Mouse (Mus musculus) heart, embryonic 11.5 days (tissue): Measurements from ENCODE around the gene Tmem168. TPM values are rescaled to one million over a fixed set of nuclear protein-coding genes. Genes with fewer than 3 reads are reported as not detected.
A peak's percentile ranks its signal among the peaks of the same experiment; 100 is the strongest.

ENCODE experiments used
- ATAC-seq: fragments of 200-750 bp; cut with Nextera tagmentation; replicated peaks from 2 replicates; pipeline ENCODE4 v1.8.0; 2017; ENCODE audit warnings: moderate library complexity; ENCODE audit not compliant: insufficient number of reproducible peaks, low FRiP score, low TSS enrichment
- H3K27ac ChIP-seq: fragments of 300-500 bp; sonication (generic); 2 replicates; pipeline ENCODE4 v1.5.1; 2014; ENCODE audit warnings: mild to moderate bottlenecking, low read depth, low read length
- H3K27me3 ChIP-seq: fragments of 300-500 bp; sonication (generic); 2 replicates; pipeline ENCODE4 v1.6.1; 2014; ENCODE audit warnings: mild to moderate bottlenecking, low read length, mixed read lengths; ENCODE audit not compliant: control insufficient read depth, insufficient read depth
- H3K36me3 ChIP-seq: fragments of 300-500 bp; sonication (generic); 2 replicates; pipeline ENCODE4 v1.6.1; 2014; ENCODE audit warnings: mild to moderate bottlenecking, low read length, moderate library complexity, mixed read lengths; ENCODE audit not compliant: control insufficient read depth, insufficient read depth
- H3K4me1 ChIP-seq: fragments of 300-500 bp; sonication (generic); 2 replicates; pipeline ENCODE4 v1.6.1; 2014; ENCODE audit warnings: low read length; ENCODE audit not compliant: control insufficient read depth, insufficient read depth
- H3K4me2 ChIP-seq: fragments of 300-500 bp; sonication (generic); 2 replicates; pipeline ENCODE4 v1.6.1; 2014; ENCODE audit warnings: mild to moderate bottlenecking, moderate library complexity
- H3K4me3 ChIP-seq: fragments of 300-500 bp; sonication (generic); 2 replicates; pipeline ENCODE4 v1.5.1; 2014; ENCODE audit warnings: low read depth, low read length
- H3K9ac ChIP-seq: fragments of 300-500 bp; sonication (generic); 2 replicates; pipeline ENCODE4 v1.6.1; 2014; ENCODE audit warnings: mild to moderate bottlenecking, low read depth, low read length, moderate library complexity
- H3K9me3 ChIP-seq: fragments of 300-500 bp; sonication (generic); replicated peaks from 2 replicates; pipeline ENCODE4 v1.6.1; 2016; ENCODE audit warnings: low read length; ENCODE audit not compliant: control insufficient read depth
- WGBS: fragments of 180-500 bp; shearing (Covaris S2); extraction: QIAGEN DNeasy Blood & Tissue Kit; methylation state at CpG from one replicate; pipeline ENCODE4 v1.1.7; 2014; ENCODE audit not compliant: insufficient replicate concordance; 5-methylcytosine and 5-hydroxymethylcytosine counted together
- polyA plus RNA-seq: library from polyadenylated mRNA; unstranded; fragments of >200 nt; fragmentation: Nextera tagmentation; extraction: Ambion mirVana; gene quantifications from 2 replicates; pipeline ENCODE4 v1.2.1, GENCODE M21; 2014

Gene Tmem168
- polyA plus RNA-seq: 28.0 and 38.1 TPM in 2 replicates

DNA sequence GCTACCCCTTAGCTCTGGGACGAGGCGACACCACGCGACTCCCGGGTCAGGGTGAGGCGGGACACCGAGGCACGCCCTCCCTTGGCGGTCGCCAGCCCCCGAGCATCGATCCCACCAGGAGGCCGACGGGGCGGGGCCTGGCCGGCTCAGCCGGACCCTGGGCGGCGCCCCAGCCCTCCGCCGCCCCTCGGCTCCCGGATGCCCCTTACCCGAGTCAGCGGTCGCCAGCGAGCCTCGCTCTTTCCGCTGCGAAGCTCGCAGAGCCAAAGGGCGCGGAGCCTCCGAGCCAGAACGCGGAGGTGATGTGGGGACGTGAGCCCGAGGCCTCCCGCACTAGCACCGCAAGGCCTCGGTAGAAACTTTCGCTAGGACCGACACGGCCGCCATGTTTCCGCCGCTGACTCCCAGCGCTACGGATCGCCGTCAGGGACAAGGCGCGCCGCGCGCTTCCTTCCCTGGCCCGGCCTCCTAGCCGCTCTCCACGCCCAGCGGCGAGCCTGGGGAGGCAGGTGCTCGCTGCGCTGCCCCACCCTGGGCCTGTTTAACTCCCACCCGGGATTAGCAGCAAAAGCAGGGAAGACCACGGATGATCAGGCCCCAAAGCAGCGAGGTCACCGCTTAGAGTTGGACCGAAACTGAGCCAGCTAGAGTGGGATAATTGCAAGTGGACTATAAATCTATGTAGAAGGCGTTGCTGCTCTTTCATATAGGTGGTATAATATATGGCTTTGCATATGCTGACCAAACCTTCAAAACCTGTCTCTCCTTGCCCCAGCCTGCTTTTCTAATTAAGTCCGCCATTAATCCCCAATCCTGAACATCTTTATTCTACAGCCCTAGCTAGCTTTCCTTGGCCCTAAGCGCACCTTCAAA, at the start of gene Tmem168:
Tmem168 (minus strand) TSS at position 480 of the 873 bp plus-strand sequence.
- peak; percentile 96 for ATAC-seq
- H3K9ac ChIP-seq: peak within 1 kb of the TSS; percentile 90
- H3K27ac ChIP-seq: peak within 1 kb of the TSS; percentile 91

DNA sequence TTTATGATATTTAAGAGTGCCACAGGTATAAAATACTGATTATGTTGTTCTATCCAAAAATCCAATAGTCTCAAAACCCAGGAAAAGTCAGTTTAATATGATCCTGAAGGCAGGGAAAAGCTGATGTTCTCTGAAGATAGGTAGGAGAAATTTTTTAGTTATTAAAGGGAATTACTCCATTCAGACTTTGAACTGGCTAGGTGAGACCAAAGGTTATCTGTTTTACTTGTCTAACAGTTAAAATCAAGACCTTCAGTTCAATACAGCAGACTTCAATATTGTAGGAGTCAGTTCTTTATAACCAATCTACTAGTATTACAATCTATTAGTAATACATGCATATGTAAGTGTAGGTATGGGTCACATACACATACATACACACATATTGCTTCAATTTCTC, 46.2 kb upstream of the Tmem168 start:
- H3K9ac ChIP-seq: no peak overlapping the region
- no peak for ATAC-seq
- H3K9me3 ChIP-seq: no peaks in the 10 kb centered on the region
- no peak overlapping the region for H3K27ac ChIP-seq
- no peak overlapping the region for H3K4me2 ChIP-seq
- H3K27me3 ChIP-seq: no peaks in the 10 kb centered on the region
- 0 out of 2 replicates have a peak, but pooled peaks cover 3% of the 10 kb centered on the region for H3K36me3 ChIP-seq
- no peak overlapping the region for H3K4me3 ChIP-seq
- H3K4me1 ChIP-seq: no peaks in the 10 kb centered on the region

More for the DNA sequence above, at the start of gene Tmem168:
- peaks cover 5% of the 10 kb centered on the region; the same call in 1 of the 2 replicates for H3K4me1 ChIP-seq
- H3K4me3 ChIP-seq: peak within 1 kb of the TSS; percentile 62
- H3K27me3 ChIP-seq: no peaks in the 10 kb centered on the region
- no peaks in the 10 kb centered on the region for H3K36me3 ChIP-seq
- peak within 1 kb of the TSS; percentile 71 for H3K4me2 ChIP-seq
- H3K9me3 ChIP-seq: no peaks in the 10 kb centered on the region
- 3% methylated on average over 66 of the region's 71 CpGs for WGBS

DNA sequence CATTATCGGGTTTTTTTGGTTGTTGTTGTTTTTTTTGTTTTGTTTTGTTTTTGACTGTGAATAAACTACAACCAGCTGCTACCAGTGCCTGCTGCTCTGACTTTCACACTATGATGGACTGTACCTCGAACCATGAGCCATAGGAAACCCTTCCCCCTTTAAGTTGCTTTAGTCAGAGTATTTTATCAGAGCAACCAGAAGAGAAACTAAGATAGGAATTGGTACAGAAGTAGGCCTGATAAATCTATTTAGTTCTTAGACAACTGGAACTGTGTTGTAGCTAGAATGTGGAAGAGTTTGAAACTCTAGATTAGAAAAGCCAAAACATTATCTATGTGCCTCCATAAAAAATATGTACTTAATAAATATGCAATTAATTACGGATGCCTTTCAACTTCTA, 44.4 kb upstream of the Tmem168 start:
- H3K9ac ChIP-seq: no peak overlapping the region
- H3K36me3 ChIP-seq: peaks cover 8% of the 10 kb centered on the region; the same call in 1 of the 2 replicates
- WGBS: 81% methylated on average over 3 of the region's 3 CpGs
- H3K4me1 ChIP-seq: no peaks in the 10 kb centered on the region
- no peak overlapping the region for H3K4me2 ChIP-seq
- no peak overlapping the region for H3K27ac ChIP-seq
- H3K9me3 ChIP-seq: no peaks in the 10 kb centered on the region
- no peak for ATAC-seq
- no peak overlapping the region for H3K4me3 ChIP-seq
- no peaks in the 10 kb centered on the region for H3K27me3 ChIP-seq

DNA sequence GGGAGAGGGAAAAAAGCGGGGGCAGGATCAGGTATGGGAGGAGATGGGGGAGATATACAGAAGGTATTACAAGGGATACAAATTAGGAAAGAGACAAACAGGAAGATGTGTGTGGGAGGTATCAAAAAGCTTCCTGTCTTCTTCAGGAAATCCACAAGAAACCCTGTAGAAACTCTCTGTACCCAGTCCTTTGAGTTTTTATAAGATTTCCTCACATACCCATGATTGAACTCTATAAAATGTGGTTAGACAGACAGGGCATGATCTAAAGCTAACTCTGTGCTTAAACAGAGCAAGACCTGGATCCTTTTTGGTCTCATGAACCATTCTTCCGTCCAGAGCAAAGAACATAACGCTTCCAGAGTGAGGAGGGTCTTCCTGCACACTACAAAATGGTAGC, 43.0 kb upstream of the Tmem168 start:
- Histone ChIP-seq H3K4me3 (no peak overlapping the region), H3K9me3 (no peaks in the 10 kb centered on the region), H3K9ac (no peak overlapping the region), H3K27ac (no peak overlapping the region), H3K4me1 (no peaks in the 10 kb centered on the region), H3K4me2 (no peak overlapping the region), H3K27me3 (no peaks in the 10 kb centered on the region), H3K36me3 (peaks cover 8% of the 10 kb centered on the region; the same call in 1 of the 2 replicates)
- ATAC-seq: no peak
- WGBS: 92% methylated on average over 3 of the region's 3 CpGs

DNA sequence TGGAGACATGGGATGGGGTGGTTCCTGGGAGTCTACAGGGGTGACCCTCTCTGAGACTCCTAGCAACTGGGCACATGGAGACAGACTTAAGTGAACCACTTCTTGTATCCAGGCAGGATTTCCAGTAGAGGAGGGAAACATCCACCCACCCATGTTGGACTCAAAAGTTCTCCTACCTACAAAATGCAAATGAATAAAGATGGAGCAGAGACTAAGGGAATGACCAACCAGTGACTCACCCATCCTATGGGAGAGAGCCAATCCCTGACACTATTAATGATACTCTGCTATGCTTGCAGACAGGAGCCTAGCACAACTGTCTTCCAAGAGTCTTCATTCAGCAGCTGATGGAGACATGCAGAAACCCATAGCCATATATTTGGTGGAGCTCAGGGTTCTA, 40.4 kb upstream of the Tmem168 start:
- no peak overlapping the region for H3K9ac ChIP-seq
- H3K9me3 ChIP-seq: no peaks in the 10 kb centered on the region
- H3K4me1 ChIP-seq: no peaks in the 10 kb centered on the region
- H3K27me3 ChIP-seq: no peaks in the 10 kb centered on the region
- peaks cover 8% of the 10 kb centered on the region; the same call in 1 of the 2 replicates for H3K36me3 ChIP-seq
- H3K27ac ChIP-seq: no peak overlapping the region
- H3K4me2 ChIP-seq: no peak overlapping the region
- H3K4me3 ChIP-seq: no peak overlapping the region
- ATAC-seq: no peak

DNA sequence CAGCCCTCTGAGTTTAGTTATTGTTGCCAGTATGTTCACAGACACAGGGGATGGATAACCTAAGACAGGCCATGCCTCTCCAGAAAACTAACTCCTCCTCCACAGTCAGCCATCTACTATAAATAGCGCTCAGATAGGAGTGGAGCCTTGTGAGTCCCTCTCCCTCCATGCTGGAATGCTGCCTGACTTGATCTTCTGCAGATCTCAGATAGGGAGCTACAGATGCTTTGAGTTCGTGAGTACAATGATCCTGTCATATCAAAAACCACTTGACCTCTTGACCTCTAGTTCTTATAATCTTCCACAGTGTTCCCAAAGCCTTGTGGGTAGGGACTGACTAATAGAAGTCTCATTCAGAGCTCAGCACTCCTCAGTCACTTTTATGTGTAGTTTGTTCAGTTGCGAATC, 28.7 kb upstream of the Tmem168 start:
- no peak overlapping the region for H3K9ac ChIP-seq
- H3K9me3 ChIP-seq: no peaks in the 10 kb centered on the region
- whole genome bisulfite sequencing: 37% methylated on average over 3 of the region's 3 CpGs
- H3K36me3 ChIP-seq: peaks cover 3% of the 10 kb centered on the region; the same call in 1 of the 2 replicates
- no peaks in the 10 kb centered on the region for H3K27me3 ChIP-seq
- H3K4me3 ChIP-seq: no peak overlapping the region
- H3K4me1 ChIP-seq: 0 out of 2 replicates have a peak, but pooled peaks cover 4% of the 10 kb centered on the region
- peak overlapping the region; percentile 76 for H3K27ac ChIP-seq
- ATAC-seq: peak; percentile 81
- no peak overlapping the region for H3K4me2 ChIP-seq

DNA sequence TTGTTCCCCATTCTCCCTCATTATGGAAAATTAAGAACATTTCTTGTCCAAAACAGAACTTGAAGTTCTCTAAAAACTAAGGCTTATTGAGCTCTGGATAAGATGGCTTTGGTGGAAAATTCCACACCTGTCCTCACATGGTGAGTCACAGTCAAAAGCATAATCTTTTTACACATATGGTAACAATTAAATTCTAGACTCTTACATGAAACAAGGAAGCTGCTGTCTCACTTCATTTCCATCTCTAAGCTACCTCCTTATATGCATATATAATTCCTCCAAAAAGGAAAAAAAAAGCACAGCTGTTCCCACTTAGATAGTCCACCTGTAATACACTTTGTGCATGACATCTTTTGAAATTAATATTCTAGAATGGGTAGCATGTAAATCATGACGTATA, 24.7 kb upstream of the Tmem168 start:
- H3K36me3 ChIP-seq: no peaks in the 10 kb centered on the region
- no peak overlapping the region for H3K4me2 ChIP-seq
- H3K9me3 ChIP-seq: no peaks in the 10 kb centered on the region
- 93% methylated on average over 1 of the region's 1 CpGs for WGBS
- no peak overlapping the region for H3K27ac ChIP-seq
- no peak for ATAC-seq
- 0 out of 2 replicates have a peak, but pooled peaks cover 4% of the 10 kb centered on the region for H3K4me1 ChIP-seq
- H3K9ac ChIP-seq: no peak overlapping the region
- H3K27me3 ChIP-seq: no peaks in the 10 kb centered on the region
- H3K4me3 ChIP-seq: no peak overlapping the region

DNA sequence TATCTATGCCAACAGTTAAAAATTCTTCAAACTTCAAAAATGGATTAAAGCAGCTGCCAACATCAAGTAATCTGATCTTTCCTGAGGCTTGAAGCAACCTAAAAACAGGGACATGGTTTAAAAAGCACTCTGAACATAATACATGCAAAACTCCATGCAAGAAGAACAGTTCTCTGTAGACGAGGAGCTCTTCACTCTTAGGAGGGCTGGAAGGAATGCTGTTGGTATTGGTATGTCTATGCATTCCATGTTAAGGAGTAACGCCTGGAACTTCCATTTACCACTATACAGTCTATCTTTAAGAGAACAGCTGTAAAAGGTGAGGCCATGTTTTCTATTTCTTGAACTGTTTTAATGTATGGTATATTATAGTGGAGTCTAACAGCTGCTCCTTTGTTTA, 22.7 kb upstream of the Tmem168 start:
- ATAC-seq: no peak
- Histone ChIP-seq H3K36me3 (no peaks in the 10 kb centered on the region), H3K4me3 (no peak overlapping the region), H3K9ac (no peak overlapping the region), H3K9me3 (no peaks in the 10 kb centered on the region), H3K27me3 (no peaks in the 10 kb centered on the region), H3K27ac (no peak overlapping the region), H3K4me1 (no peaks in the 10 kb centered on the region), H3K4me2 (no peak overlapping the region)
- WGBS: 62% methylated on average over 2 of the region's 2 CpGs

DNA sequence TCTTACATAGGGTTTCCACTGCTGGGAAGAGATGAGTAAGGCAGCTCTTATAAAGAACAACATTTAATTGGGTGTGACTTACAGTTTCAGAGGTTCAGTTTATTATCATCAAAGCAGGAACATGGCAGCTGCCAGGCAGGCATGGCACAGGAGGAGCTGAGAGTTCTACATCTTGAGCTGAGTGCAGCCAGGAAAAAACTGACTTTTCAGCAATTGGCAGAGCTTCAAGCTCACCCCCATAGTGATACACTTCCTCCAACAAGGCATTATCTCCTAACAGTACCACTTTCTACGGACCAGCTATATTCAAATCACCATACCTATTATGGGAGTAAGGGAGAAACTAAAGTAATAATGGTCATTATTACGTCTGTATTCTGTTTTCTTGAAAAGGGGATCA, 11.7 kb upstream of the Tmem168 start:
- no peaks in the 10 kb centered on the region for H3K9me3 ChIP-seq
- H3K9ac ChIP-seq: no peak overlapping the region
- H3K27me3 ChIP-seq: no peaks in the 10 kb centered on the region
- 75% methylated on average over 2 of the region's 2 CpGs for WGBS
- H3K4me2 ChIP-seq: no peak overlapping the region
- H3K36me3 ChIP-seq: no peaks in the 10 kb centered on the region
- no peak for ATAC-seq
- no peak overlapping the region for H3K4me3 ChIP-seq
- H3K4me1 ChIP-seq: no peaks in the 10 kb centered on the region
- no peak overlapping the region for H3K27ac ChIP-seq
